Mouse (Mus musculus): ENCODE results near the gene Mrps18a. TPM values are rescaled to one million over a fixed set of nuclear protein-coding genes. Genes with fewer than 3 reads are reported as not detected.
A peak's percentile ranks its signal among the peaks of the same experiment; 100 is the strongest.

The Mrps18a gene
- polyA plus RNA-seq, 1 experiment from 2014 or later = 143 TPM

DNA sequence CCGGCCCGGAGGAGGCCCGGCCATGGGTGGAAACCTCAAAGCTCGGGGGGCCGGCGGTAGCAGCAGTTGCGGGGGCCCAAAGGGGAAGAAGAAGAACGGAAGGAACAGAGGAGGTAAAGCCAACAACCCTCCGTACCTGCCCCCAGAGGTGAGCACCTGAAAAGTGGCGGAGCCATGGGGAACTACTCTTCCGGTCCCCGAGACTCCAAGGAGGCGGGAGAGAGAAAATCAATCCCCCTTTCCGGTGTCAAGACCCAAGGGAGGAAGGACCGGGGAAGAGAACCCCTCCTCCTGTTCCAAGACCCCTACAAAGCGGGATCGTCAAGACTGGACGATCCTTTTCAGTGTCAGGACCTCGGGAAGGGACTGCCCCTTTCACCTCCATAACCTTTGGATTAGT is 50.4 kb downstream of the Mrps18a start:
- H3K9me3 ChIP-seq (ENCODE audit: control insufficient read depth, low read length) = no peaks in the 10 kb centered on the region
- H3K4me1 ChIP-seq (replicated peaks; ENCODE audit: control insufficient read depth, insufficient read depth, low read length) = peaks cover 34% of the 10 kb centered on the region
- H3K9ac ChIP-seq (ENCODE audit: low read depth, low read length) = peak overlapping the region; percentile 84
- peak overlapping the region; percentile 88 for H3K4me2 ChIP-seq
- DNase-seq (ENCODE audit: low spot score) (no peak), ATAC-seq (replicated peaks; ENCODE audit: low FRiP score) (no peak)
- H3K27ac ChIP-seq (ENCODE audit: low read depth, low read length) = peak overlapping the region; percentile 83
- peak overlapping the region; percentile 86 for H3K4me3 ChIP-seq (ENCODE audit: low read depth, low read length)
- no peaks in the 10 kb centered on the region for H3K27me3 ChIP-seq (replicated peaks; ENCODE audit: control insufficient read depth, insufficient read depth, low read length)
- WGBS = 0% methylated on average over 19 of the region's 19 CpGs
- peaks cover 22% of the 10 kb centered on the region; the same call in 1 of the 2 replicates for H3K36me3 ChIP-seq (ENCODE audit: control insufficient read depth, insufficient read depth, low read length)

- Histone ChIP-seq H3K4me3 (ENCODE audit: low read depth, low read length) (peak overlapping the region; percentile 86), H3K9ac (ENCODE audit: low read depth, low read length) (peak overlapping the region; percentile 84), H3K9me3 (ENCODE audit: control insufficient read depth, low read length) (no peaks in the 10 kb centered on the region), H3K27ac (ENCODE audit: low read depth, low read length) (peak overlapping the region; percentile 83), H3K27me3 (replicated peaks; ENCODE audit: control insufficient read depth, insufficient read depth, low read length) (no peaks in the 10 kb centered on the region), H3K4me1 (replicated peaks; ENCODE audit: control insufficient read depth, insufficient read depth, low read length) (peaks cover 30% of the 10 kb centered on the region), H3K36me3 (ENCODE audit: control insufficient read depth, insufficient read depth, low read length) (peaks cover 26% of the 10 kb centered on the region), H3K4me2 (peak overlapping the region; percentile 88)
- 42% methylated on average over 9 of the region's 9 CpGs for WGBS
- ATAC-seq (replicated peaks; ENCODE audit: low FRiP score) (no peak), DNase-seq (ENCODE audit: low spot score) (no peak)
Observed at GRCm38 (mm10) chr17:46161710-46162109, 50.9 kb downstream of the Mrps18a start.

DNA sequence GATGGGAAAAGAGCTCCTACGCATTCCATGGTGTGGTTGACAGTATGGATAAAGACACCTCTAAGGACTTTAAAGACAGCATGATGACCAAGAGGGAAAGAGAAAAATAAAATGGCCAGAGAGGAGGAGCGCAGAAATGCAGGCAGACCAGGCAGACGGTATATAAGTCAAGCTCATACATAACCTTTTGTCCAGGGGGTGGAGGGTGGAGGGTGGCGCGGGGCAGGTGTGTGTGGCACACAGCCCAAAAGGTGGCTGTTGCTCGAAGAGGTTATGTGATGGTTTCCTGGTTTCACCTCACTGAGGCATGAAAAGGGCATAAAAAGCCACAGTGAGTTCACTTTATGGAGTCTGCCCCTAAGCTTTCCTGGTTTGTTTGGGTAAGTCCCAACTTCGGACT is 51.8 kb downstream of the Mrps18a start:
- H3K4me2 ChIP-seq = peak overlapping the region; percentile 88
- no peaks in the 10 kb centered on the region for H3K9me3 ChIP-seq (ENCODE audit: control insufficient read depth, low read length)
- ATAC-seq (replicated peaks; ENCODE audit: low FRiP score) = no peak
- DNase-seq (ENCODE audit: low spot score) = no peak
- H3K4me1 ChIP-seq (replicated peaks; ENCODE audit: control insufficient read depth, insufficient read depth, low read length) = peaks cover 23% of the 10 kb centered on the region
- H3K4me3 ChIP-seq (ENCODE audit: low read depth, low read length) = peak overlapping the region; percentile 26
- no peaks in the 10 kb centered on the region for H3K27me3 ChIP-seq (replicated peaks; ENCODE audit: control insufficient read depth, insufficient read depth, low read length)
- no peak overlapping the region for H3K27ac ChIP-seq (ENCODE audit: low read depth, low read length)
- WGBS = 87% methylated on average over 7 of the region's 7 CpGs
- H3K9ac ChIP-seq (ENCODE audit: low read depth, low read length) = peak overlapping the region; percentile 13; the same call in 1 of the 2 replicates
- H3K36me3 ChIP-seq (ENCODE audit: control insufficient read depth, insufficient read depth, low read length) = peaks cover 32% of the 10 kb centered on the region

DNA sequence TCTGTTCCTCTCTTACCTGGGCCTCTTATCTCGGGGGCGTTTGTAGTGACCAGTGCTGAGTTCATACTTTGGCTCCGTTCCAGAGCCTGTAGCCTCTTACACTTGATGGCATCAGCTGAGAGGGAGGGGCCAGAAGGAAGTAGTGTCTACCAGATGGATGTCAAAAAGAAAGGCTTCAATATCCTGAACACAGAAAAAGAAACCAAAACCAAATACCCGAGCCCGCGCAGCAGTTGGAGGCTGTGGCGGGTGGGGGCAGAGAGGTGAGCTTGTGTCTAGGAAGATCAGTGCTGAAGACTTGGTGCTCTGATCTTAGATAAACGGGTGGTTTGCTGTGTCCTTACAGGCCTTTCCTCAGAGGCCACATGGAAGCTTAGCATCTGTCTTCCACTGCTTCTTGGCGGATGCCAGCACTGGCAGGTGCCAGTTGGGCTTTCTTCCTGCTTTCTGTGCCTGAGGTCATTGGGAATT is 52.2 kb downstream of the Mrps18a start:
- Histone ChIP-seq H3K9me3 (ENCODE audit: control insufficient read depth, low read length) (no peaks in the 10 kb centered on the region), H3K36me3 (ENCODE audit: control insufficient read depth, insufficient read depth, low read length) (peaks cover 35% of the 10 kb centered on the region), H3K4me3 (ENCODE audit: low read depth, low read length) (peak overlapping the region; percentile 26), H3K9ac (ENCODE audit: low read depth, low read length) (peak overlapping the region; percentile 13; the same call in 1 of the 2 replicates), H3K4me1 (replicated peaks; ENCODE audit: control insufficient read depth, insufficient read depth, low read length) (peaks cover 23% of the 10 kb centered on the region), H3K27ac (ENCODE audit: low read depth, low read length) (peak overlapping the region; percentile 67), H3K27me3 (replicated peaks; ENCODE audit: control insufficient read depth, insufficient read depth, low read length) (no peaks in the 10 kb centered on the region), H3K4me2 (peak overlapping the region; percentile 88)
- ATAC-seq (replicated peaks; ENCODE audit: low FRiP score) (no peak), DNase-seq (ENCODE audit: low spot score) (peak; percentile 30)
- WGBS = 58% methylated on average over 9 of the region's 9 CpGs

- DNase-seq (ENCODE audit: low spot score) (no peak), ATAC-seq (replicated peaks; ENCODE audit: low FRiP score) (no peak)
- Histone ChIP-seq H3K9ac (ENCODE audit: low read depth, low read length) (no peak overlapping the region), H3K9me3 (ENCODE audit: control insufficient read depth, low read length) (no peaks in the 10 kb centered on the region), H3K27me3 (replicated peaks; ENCODE audit: control insufficient read depth, insufficient read depth, low read length) (no peaks in the 10 kb centered on the region), H3K4me1 (replicated peaks; ENCODE audit: control insufficient read depth, insufficient read depth, low read length) (peaks cover 18% of the 10 kb centered on the region), H3K4me2 (no peak overlapping the region), H3K27ac (ENCODE audit: low read depth, low read length) (no peak overlapping the region), H3K36me3 (ENCODE audit: control insufficient read depth, insufficient read depth, low read length) (peaks cover 46% of the 10 kb centered on the region), H3K4me3 (ENCODE audit: low read depth, low read length) (no peak overlapping the region)
- 91% methylated on average over 8 of the region's 8 CpGs for WGBS
Observed at GRCm38 (mm10) chr17:46164301-46164700, 53.5 kb downstream of the Mrps18a start.

DNA sequence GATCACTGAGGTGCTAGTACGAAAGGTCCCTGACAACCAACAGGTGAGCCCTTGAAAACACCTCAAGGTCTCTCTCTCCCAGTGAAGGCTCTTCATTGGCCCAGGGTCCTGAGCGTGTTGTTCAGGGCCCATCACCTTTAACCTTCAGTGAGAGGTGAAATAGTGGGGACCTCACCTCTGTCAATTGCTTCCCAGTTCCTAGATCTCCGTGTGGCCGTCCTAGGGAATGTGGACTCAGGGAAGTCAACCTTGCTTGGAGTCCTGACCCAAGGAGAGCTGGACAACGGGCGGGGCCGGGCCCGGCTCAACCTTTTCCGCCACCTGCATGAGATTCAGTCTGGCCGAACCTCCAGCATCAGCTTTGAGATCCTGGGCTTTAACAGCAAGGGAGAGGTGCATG is 54.0 kb downstream of the Mrps18a start:
- Histone ChIP-seq H3K9ac (ENCODE audit: low read depth, low read length) (no peak overlapping the region), H3K4me2 (no peak overlapping the region), H3K36me3 (ENCODE audit: control insufficient read depth, insufficient read depth, low read length) (peaks cover 46% of the 10 kb centered on the region), H3K4me3 (ENCODE audit: low read depth, low read length) (no peak overlapping the region), H3K27ac (ENCODE audit: low read depth, low read length) (no peak overlapping the region), H3K4me1 (replicated peaks; ENCODE audit: control insufficient read depth, insufficient read depth, low read length) (peaks cover 18% of the 10 kb centered on the region), H3K9me3 (ENCODE audit: control insufficient read depth, low read length) (no peaks in the 10 kb centered on the region), H3K27me3 (replicated peaks; ENCODE audit: control insufficient read depth, insufficient read depth, low read length) (no peaks in the 10 kb centered on the region)
- 92% methylated on average over 10 of the region's 10 CpGs for WGBS
- no peak for DNase-seq (ENCODE audit: low spot score)
- no peak for ATAC-seq (replicated peaks; ENCODE audit: low FRiP score)

DNA sequence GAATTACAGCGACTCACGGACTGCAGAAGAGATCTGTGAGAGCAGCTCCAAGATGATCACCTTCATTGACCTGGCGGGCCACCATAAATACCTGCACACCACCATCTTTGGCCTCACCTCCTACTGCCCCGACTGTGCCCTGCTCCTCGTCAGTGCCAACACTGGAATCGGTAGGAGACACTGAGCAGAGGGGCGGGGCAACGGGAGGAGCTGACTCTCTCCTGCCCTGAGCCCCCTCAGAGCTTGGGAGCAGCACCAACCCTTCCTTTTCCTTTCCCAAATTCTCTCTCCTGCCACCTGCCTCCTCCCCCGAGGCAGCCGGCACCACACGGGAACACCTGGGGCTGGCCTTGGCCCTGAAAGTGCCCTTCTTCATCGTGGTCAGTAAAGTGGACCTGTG is 54.7 kb downstream of the Mrps18a start:
- H3K27me3 ChIP-seq (replicated peaks; ENCODE audit: control insufficient read depth, insufficient read depth, low read length) = no peaks in the 10 kb centered on the region
- no peaks in the 10 kb centered on the region for H3K9me3 ChIP-seq (ENCODE audit: control insufficient read depth, low read length)
- no peak overlapping the region for H3K27ac ChIP-seq (ENCODE audit: low read depth, low read length)
- peaks cover 18% of the 10 kb centered on the region for H3K4me1 ChIP-seq (replicated peaks; ENCODE audit: control insufficient read depth, insufficient read depth, low read length)
- no peak overlapping the region for H3K4me3 ChIP-seq (ENCODE audit: low read depth, low read length)
- ATAC-seq (replicated peaks; ENCODE audit: low FRiP score) = no peak
- H3K36me3 ChIP-seq (ENCODE audit: control insufficient read depth, insufficient read depth, low read length) = peaks cover 46% of the 10 kb centered on the region
- DNase-seq (ENCODE audit: low spot score) = no peak
- 90% methylated on average over 12 of the region's 12 CpGs for WGBS
- no peak overlapping the region for H3K4me2 ChIP-seq
- H3K9ac ChIP-seq (ENCODE audit: low read depth, low read length) = no peak overlapping the region

DNA sequence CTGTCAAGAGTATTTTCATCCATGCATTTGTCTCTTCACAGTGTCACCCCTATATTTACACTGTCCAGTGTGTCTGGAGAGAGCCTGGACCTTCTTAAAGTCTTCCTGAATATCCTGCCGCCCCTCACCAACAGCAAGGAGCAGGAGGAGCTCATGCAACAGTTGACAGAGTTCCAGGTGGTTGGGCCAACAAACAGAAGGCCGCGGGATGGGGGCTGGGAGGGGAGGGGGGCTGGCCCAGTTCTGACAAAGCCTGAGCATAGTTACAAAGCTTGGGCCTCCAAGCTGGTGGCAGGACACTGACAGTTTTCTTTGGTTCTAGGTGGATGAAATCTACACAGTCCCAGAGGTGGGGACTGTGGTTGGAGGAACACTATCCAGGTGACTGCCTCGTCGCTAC is 55.5 kb downstream of the Mrps18a start:
- Histone ChIP-seq H3K36me3 (ENCODE audit: control insufficient read depth, insufficient read depth, low read length) (peaks cover 49% of the 10 kb centered on the region), H3K4me2 (no peak overlapping the region), H3K4me1 (replicated peaks; ENCODE audit: control insufficient read depth, insufficient read depth, low read length) (peaks cover 18% of the 10 kb centered on the region), H3K27ac (ENCODE audit: low read depth, low read length) (no peak overlapping the region), H3K4me3 (ENCODE audit: low read depth, low read length) (no peak overlapping the region), H3K9me3 (ENCODE audit: control insufficient read depth, low read length) (no peaks in the 10 kb centered on the region), H3K9ac (ENCODE audit: low read depth, low read length) (no peak overlapping the region), H3K27me3 (replicated peaks; ENCODE audit: control insufficient read depth, insufficient read depth, low read length) (no peaks in the 10 kb centered on the region)
- ATAC-seq (replicated peaks; ENCODE audit: low FRiP score) = no peak
- WGBS = 94% methylated on average over 5 of the region's 5 CpGs
- no peak for DNase-seq (ENCODE audit: low spot score)

DNA sequence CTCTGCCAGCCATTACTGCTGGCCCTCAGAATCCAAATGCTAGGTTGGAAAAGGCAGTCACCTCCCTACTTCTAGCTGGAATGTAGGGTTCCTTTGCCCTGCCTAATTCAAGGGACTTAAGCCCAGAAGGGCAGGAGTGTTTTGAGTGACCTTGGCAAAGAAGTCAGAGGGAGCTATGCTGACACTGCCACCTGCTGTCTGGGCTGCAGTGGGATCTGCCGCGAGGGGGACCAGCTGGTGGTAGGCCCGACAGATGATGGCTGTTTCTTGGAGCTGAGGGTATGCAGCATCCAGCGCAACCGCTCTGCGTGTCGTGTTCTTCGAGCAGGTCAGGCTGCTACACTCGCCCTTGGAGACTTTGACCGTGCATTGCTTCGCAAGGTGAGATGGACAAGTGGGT is 56.2 kb downstream of the Mrps18a start:
- DNase-seq (ENCODE audit: low spot score) = no peak

More for the DNA sequence above, 56.2 kb downstream of the Mrps18a start:
- no peak for ATAC-seq (replicated peaks; ENCODE audit: low FRiP score)
- 89% methylated on average over 11 of the region's 11 CpGs for WGBS
- Histone ChIP-seq H3K27ac (ENCODE audit: low read depth, low read length) (no peak overlapping the region), H3K4me1 (replicated peaks; ENCODE audit: control insufficient read depth, insufficient read depth, low read length) (peaks cover 11% of the 10 kb centered on the region), H3K4me3 (ENCODE audit: low read depth, low read length) (no peak overlapping the region), H3K27me3 (replicated peaks; ENCODE audit: control insufficient read depth, insufficient read depth, low read length) (no peaks in the 10 kb centered on the region), H3K9ac (ENCODE audit: low read depth, low read length) (no peak overlapping the region), H3K4me2 (no peak overlapping the region), H3K36me3 (ENCODE audit: control insufficient read depth, insufficient read depth, low read length) (peaks cover 49% of the 10 kb centered on the region), H3K9me3 (ENCODE audit: control insufficient read depth, low read length) (no peaks in the 10 kb centered on the region)
